Mouse (Mus musculus): Measurements from ENCODE around the gene Hoxc11.

Hoxc11 gene

GRCm38 (mm10) chr15:102954192-102955006, at the start of gene Hoxc11:
Hoxc11 (plus strand) TSS chr15:102954427.
- no peak for DNase-seq

GRCm38 (mm10) chr15:102904946-102905345, 49.3 kb upstream of the Hoxc11 start:
- DNase-seq = no peak

- DNase-seq = no peak
Measured at GRCm38 (mm10) chr15:102909536-102909935, 44.7 kb upstream of the Hoxc11 start.

- DNase-seq = no peak
Measured at GRCm38 (mm10) chr15:102910038-102910437, 44.2 kb upstream of the Hoxc11 start.

GRCm38 (mm10) chr15:102910496-102911095, 43.6 kb upstream of the Hoxc11 start:
- DNase-seq = no peak

- no peak for DNase-seq
Measured at GRCm38 (mm10) chr15:102913038-102913585, 41.1 kb upstream of the Hoxc11 start.

GRCm38 (mm10) chr15:102917972-102918572, 36.2 kb upstream of the Hoxc11 start:
- no peak for DNase-seq

GRCm38 (mm10) chr15:102918611-102919265, 35.5 kb upstream of the Hoxc11 start:
- DNase-seq = no peak

- no peak for DNase-seq
Measured at GRCm38 (mm10) chr15:102919336-102920180, 34.7 kb upstream of the Hoxc11 start.

- DNase-seq = no peak
Measured at GRCm38 (mm10) chr15:102920619-102921018, 33.6 kb upstream of the Hoxc11 start.

- no peak for DNase-seq
Measured at GRCm38 (mm10) chr15:102921053-102922011, 32.9 kb upstream of the Hoxc11 start, which contains the start of gene Hoxc13. Hoxc13 (plus strand) TSS chr15:102921103.

GRCm38 (mm10) chr15:102922012-102922362, 32.2 kb upstream of the Hoxc11 start:
- DNase-seq = no peak

- no peak for DNase-seq
Measured at GRCm38 (mm10) chr15:102922636-102923500, 31.4 kb upstream of the Hoxc11 start.

- no peak for DNase-seq
Measured at GRCm38 (mm10) chr15:102927032-102927645, 27.1 kb upstream of the Hoxc11 start.

GRCm38 (mm10) chr15:102931706-102932358, 22.4 kb upstream of the Hoxc11 start:
- DNase-seq = no peak

- DNase-seq = no peak
Measured at GRCm38 (mm10) chr15:102934438-102934837, 19.8 kb upstream of the Hoxc11 start.

GRCm38 (mm10) chr15:102934897-102935296, 19.3 kb upstream of the Hoxc11 start:
- DNase-seq = no peak

GRCm38 (mm10) chr15:102936279-102936972, 17.8 kb upstream of the Hoxc11 start, which contains the start of gene Hoxc12:
Hoxc12 (plus strand) TSS chr15:102936757.
- no peak for DNase-seq

All from B cell, adult 2 months (primary cell).